Mouse (Mus musculus) spleen, postnatal 36 days (tissue): ENCODE data around the gene Sigmar1.
"Not testable (repeated sequence)": the region's sequence is repeated elsewhere in the genome, so short reads cannot be mapped to it uniquely, and the experiment has no call there.

Experiments used
- DNase-seq, 2 experiments: peaks; one replicate each; pipeline ENCODE4 v3.0.0; 2022; ENCODE audit warnings: low spot score in 2 of 2, mixed read lengths in 1 of 2

Gene Sigmar1

GRCm38 (mm10) chr4:41711705-41712375 lies 44.1 kb downstream of the Sigmar1 start:
- DNase-seq = no peak

- DNase-seq = no peak
Measured at GRCm38 (mm10) chr4:41710229-41710628, 45.7 kb downstream of the Sigmar1 start.

- peak in 1 of 2 experiments; percentile 34 for DNase-seq
Measured at GRCm38 (mm10) chr4:41708192-41708745, 47.7 kb downstream of the Sigmar1 start.

- DNase-seq = peak; percentile 68 to 73
Measured at GRCm38 (mm10) chr4:41707011-41707535, 48.9 kb downstream of the Sigmar1 start.

GRCm38 (mm10) chr4:41705922-41706754 lies 49.8 kb downstream of the Sigmar1 start:
- no peak for DNase-seq

- DNase-seq = no peak
Measured at GRCm38 (mm10) chr4:41704651-41705050, 51.3 kb downstream of the Sigmar1 start.

GRCm38 (mm10) chr4:41702226-41702625 lies 53.7 kb downstream of the Sigmar1 start:
- not testable (repeated sequence) for DNase-seq

- DNase-seq = not testable (repeated sequence)
Measured at GRCm38 (mm10) chr4:41700224-41700623, 55.7 kb downstream of the Sigmar1 start.

- DNase-seq = not testable (repeated sequence)
Measured at GRCm38 (mm10) chr4:41699783-41700182, 56.2 kb downstream of the Sigmar1 start, which contains the start of gene Il11ra1. TSS of gene Il11ra1 (plus strand) at chr4:41699989.

- DNase-seq = not testable (repeated sequence)
Measured at GRCm38 (mm10) chr4:41698421-41699016, 57.4 kb downstream of the Sigmar1 start.

GRCm38 (mm10) chr4:41696930-41697841 lies 58.8 kb downstream of the Sigmar1 start, which contains the start of gene Cntfr:
TSS of gene Cntfr (minus strand) at chr4:41697089.
- peak; percentile 44 to 53 for DNase-seq

GRCm38 (mm10) chr4:41696452-41696851 lies 59.5 kb downstream of the Sigmar1 start:
- not testable (repeated sequence) for DNase-seq

GRCm38 (mm10) chr4:41695800-41696199 lies 60.2 kb downstream of the Sigmar1 start:
- not testable (repeated sequence) for DNase-seq

- DNase-seq = not testable (repeated sequence)
Measured at GRCm38 (mm10) chr4:41693511-41693910, 62.4 kb downstream of the Sigmar1 start.

- DNase-seq = not testable (repeated sequence)
Measured at GRCm38 (mm10) chr4:41690014-41690413, 65.9 kb downstream of the Sigmar1 start.

GRCm38 (mm10) chr4:41688562-41688961 lies 67.4 kb downstream of the Sigmar1 start:
- DNase-seq = not testable (repeated sequence)
